Mouse (Mus musculus): ENCODE measurements around the gene Ovgp1.

GRCm38 (mm10) chr3:105957235-105957634, 16.3 kb upstream of the Ovgp1 start:
- TF ChIP-seq EP300 (optimal IDR thresholded peaks at IDR 0.05), result no peak
- peak; percentile 25; the same call in 1 of the 2 replicates for TF ChIP-seq CTCF (IDR thresholded peaks at IDR 0.05; ENCODE audit: low read depth)
